Mouse (Mus musculus) limb, embryonic 14.5 days (tissue): ENCODE results near the gene Ccr3. TPM values are rescaled to one million over a fixed set of nuclear protein-coding genes. Genes with fewer than 3 reads are reported as not detected.
"Not testable (repeated sequence)": the region's sequence is repeated elsewhere in the genome, so short reads cannot be mapped to it uniquely, and the experiment has no call there.

ENCODE experiments used
- ATAC-seq: fragments of 200-750 bp; cut with Nextera tagmentation; 2 replicates; pipeline ENCODE4 v1.8.0; 2017; ENCODE audit warnings: low read depth, moderate number of reproducible peaks, moderate TSS enrichment; ENCODE audit not compliant: low FRiP score
- DNase-seq: peaks from one replicate; pipeline ENCODE4 v3.0.0-alpha.2; 2015; ENCODE audit warnings: low spot score
- H3K27ac ChIP-seq: fragments of 300-500 bp; sonication (generic); replicated peaks from 2 replicates; pipeline ENCODE4 v1.5.1; 2014; ENCODE audit warnings: low read depth, mild to moderate bottlenecking, low read length, moderate library complexity, mixed read lengths
- H3K27me3 ChIP-seq: fragments of 300-500 bp; sonication (generic); 2 replicates; pipeline ENCODE4 v1.6.1; 2014; ENCODE audit warnings: low read length, mixed read lengths; ENCODE audit not compliant: control insufficient read depth, insufficient read depth
- H3K36me3 ChIP-seq: fragments of 300-500 bp; sonication (generic); 2 replicates; pipeline ENCODE4 v1.6.1; 2014; ENCODE audit warnings: mild to moderate bottlenecking, low read length, moderate library complexity, mixed read lengths; ENCODE audit not compliant: control insufficient read depth, insufficient read depth
- H3K4me1 ChIP-seq: fragments of 300-500 bp; sonication (generic); 2 replicates; pipeline ENCODE4 v1.6.1; 2014; ENCODE audit warnings: antibody characterized with exemption, low read length, mixed read lengths; ENCODE audit not compliant: control insufficient read depth, insufficient read depth
- H3K4me2 ChIP-seq: fragments of 300-500 bp; sonication (generic); replicated peaks from 2 replicates; pipeline ENCODE4 v1.6.1; 2014; ENCODE audit warnings: low read depth, mild to moderate bottlenecking, low read length, moderate library complexity; ENCODE audit not compliant: severe bottlenecking
- H3K4me3 ChIP-seq: fragments of 300-500 bp; sonication (generic); replicated peaks from 2 replicates; pipeline ENCODE4 v1.5.1; 2014; ENCODE audit warnings: low read length
- H3K9ac ChIP-seq: fragments of 300-500 bp; sonication (generic); 2 replicates; pipeline ENCODE4 v1.6.1; 2014; ENCODE audit warnings: mild to moderate bottlenecking, low read depth, low read length, moderate library complexity; ENCODE audit not compliant: severe bottlenecking
- H3K9me3 ChIP-seq: fragments of 300-500 bp; sonication (generic); 2 replicates; pipeline ENCODE4 v1.6.1; 2016; ENCODE audit warnings: low read length; ENCODE audit not compliant: control insufficient read depth
- POLR2A ChIP-seq: fragments of 200-500 bp; IDR thresholded peaks from 2 replicates; pipeline ENCODE4 v1.8.0; 2012; ENCODE audit warnings: inconsistent platforms, mild to moderate bottlenecking, moderate library complexity, borderline replicate concordance; ENCODE audit not compliant: insufficient read depth, insufficient read length; ENCODE audit errors: extremely low read depth
- WGBS: fragments of 180-500 bp; shearing (Covaris S2); extraction: QIAGEN DNeasy Blood & Tissue Kit; methylation state at CpG from one replicate; pipeline ENCODE4 v1.1.7; 2014; 5-methylcytosine and 5-hydroxymethylcytosine counted together
- polyA plus RNA-seq, 2 experiments: library from polyadenylated mRNA; depleted of rRNA in 1 of 2; stranded (reverse) in 1 of 2; unstranded in 1 of 2; fragments of >200 nt; fragmentation: Nextera tagmentation in 1 of 2; extraction: Ambion mirVana in 1 of 2; gene quantifications; 2 replicates each; pipeline versions ENCODE4 v1.2.1 to v1.2.3; 2012 to 2014

Ccr3 gene
- polyA plus RNA-seq, 2 experiments, result 0.04 TPM; not detected in 1

DNA sequence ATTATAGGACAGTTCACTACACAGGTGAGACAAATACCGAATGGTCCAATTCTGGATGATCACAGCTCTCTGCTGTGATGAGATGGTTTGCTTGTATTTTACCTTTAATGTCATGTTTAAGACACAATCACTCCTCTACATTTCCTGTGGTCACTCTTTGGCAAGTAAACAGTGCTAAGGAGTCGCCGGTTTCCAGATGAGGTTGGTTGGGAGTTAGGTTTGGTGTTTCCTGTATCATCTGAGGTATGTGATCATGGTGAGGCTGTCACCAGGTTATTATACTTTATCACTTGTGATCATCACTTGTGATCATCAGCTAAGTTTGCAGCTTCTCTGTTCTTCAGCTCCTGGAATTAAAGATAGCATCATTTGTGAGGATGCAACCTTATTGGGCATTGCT lies 19.2 kb downstream of the Ccr3 start:
- Histone ChIP-seq H3K9me3 (no peaks in the 10 kb centered on the region), H3K4me1 (no peaks in the 10 kb centered on the region), H3K36me3 (no peaks in the 10 kb centered on the region), H3K4me3 (no peak overlapping the region), H3K27ac (no peak overlapping the region), H3K4me2 (no peak overlapping the region), H3K27me3 (no peaks in the 10 kb centered on the region), H3K9ac (no peak overlapping the region)
- 84% methylated on average over 3 of the region's 3 CpGs for WGBS
- DNase-seq (no peak), ATAC-seq (no peak)
- TF ChIP-seq POLR2A, result no peak

DNA sequence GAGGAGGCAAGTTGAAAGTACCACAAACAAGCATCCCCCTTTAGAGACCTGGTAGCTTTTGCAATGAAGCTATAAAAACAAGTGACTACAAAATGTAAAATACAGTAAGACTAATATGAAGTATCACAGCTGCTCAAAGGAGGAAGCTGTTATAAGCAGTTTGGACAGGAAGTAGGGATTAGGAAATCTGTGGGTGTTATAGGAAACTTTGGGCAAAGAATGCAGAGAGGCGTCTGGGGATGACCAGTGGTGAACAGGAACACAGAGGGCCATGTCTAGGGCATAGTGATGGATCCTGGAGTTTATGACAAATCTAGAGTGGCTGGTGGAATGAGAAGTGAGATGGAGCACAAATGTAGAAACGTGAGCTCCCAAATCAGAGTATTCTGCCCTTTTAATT lies 31.8 kb downstream of the Ccr3 start:
- Histone ChIP-seq H3K4me2 (no peak overlapping the region), H3K27ac (no peak overlapping the region), H3K27me3 (no peaks in the 10 kb centered on the region), H3K4me1 (no peaks in the 10 kb centered on the region), H3K9ac (no peak overlapping the region), H3K4me3 (no peak overlapping the region), H3K9me3 (no peaks in the 10 kb centered on the region), H3K36me3 (no peaks in the 10 kb centered on the region)
- no peak for TF ChIP-seq POLR2A
- ATAC-seq (no peak), DNase-seq (no peak)
- WGBS, result 48% methylated on average over 2 of the region's 2 CpGs

DNA sequence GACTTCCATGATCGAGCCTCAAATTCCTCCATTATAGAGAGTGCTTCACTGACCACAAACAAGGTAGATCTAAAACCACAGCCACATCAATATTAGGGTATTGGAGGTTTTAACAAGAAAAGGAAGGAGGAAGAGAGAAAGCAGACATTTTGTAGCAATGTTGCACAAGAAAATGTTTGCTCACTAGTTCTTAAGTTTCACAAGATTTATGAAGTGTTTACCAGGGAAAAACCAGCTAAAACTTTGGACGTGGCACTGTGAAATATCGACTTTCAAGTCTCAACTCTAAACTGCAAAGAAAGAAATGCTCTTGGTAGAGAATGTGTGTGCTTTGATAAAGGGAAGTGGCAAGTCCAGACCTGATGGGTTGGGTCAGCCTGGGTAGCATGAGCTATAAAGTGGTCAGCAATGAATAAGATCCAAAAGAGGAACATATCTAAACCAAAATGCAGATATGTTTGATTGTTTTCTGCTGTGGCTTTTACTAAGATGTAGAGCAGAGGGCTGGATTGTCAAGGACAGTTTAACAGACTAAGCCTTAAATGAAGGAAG lies 34.5 kb downstream of the Ccr3 start:
- DNase-seq (no peak), ATAC-seq (no peak)
- WGBS, result 51% methylated on average over 3 of the region's 3 CpGs
- Histone ChIP-seq H3K9me3 (no peaks in the 10 kb centered on the region), H3K27ac (no peak overlapping the region), H3K36me3 (no peaks in the 10 kb centered on the region), H3K4me1 (no peaks in the 10 kb centered on the region), H3K9ac (no peak overlapping the region), H3K4me3 (no peak overlapping the region), H3K4me2 (no peak overlapping the region), H3K27me3 (no peaks in the 10 kb centered on the region)
- TF ChIP-seq POLR2A, result no peak

GRCm38 (mm10) chr9:124059660-124060352 lies 38.0 kb downstream of the Ccr3 start:
- Histone ChIP-seq H3K9me3 (no peaks in the 10 kb centered on the region), H3K36me3 (no peaks in the 10 kb centered on the region), H3K27me3 (no peaks in the 10 kb centered on the region), H3K27ac (no peak overlapping the region), H3K9ac (no peak overlapping the region), H3K4me2 (no peak overlapping the region), H3K4me3 (no peak overlapping the region), H3K4me1 (no peaks in the 10 kb centered on the region)
- DNase-seq (no peak), ATAC-seq (no peak)
- 50% methylated on average over 2 of the region's 2 CpGs for WGBS
- TF ChIP-seq POLR2A, result no peak

GRCm38 (mm10) chr9:124061474-124062432 lies 40.0 kb downstream of the Ccr3 start:
- H3K4me3 ChIP-seq, DNase-seq, ATAC-seq, H3K9ac ChIP-seq, H3K36me3 ChIP-seq, H3K9me3 ChIP-seq, H3K4me2 ChIP-seq, H3K4me1 ChIP-seq, H3K27ac ChIP-seq, H3K27me3 ChIP-seq: not testable (repeated sequence)
- whole genome bisulfite sequencing, result 55% methylated on average over 3 of the region's 3 CpGs
